Mouse (Mus musculus): ENCODE measurements around the gene Cdh5. TPM values are rescaled to one million over a fixed set of nuclear protein-coding genes. Genes with fewer than 3 reads are reported as not detected.

Cdh5 gene
- total RNA-seq, 4 experiments from 2014 or later, result 9.3 to 10.4 (median 9.7) TPM

- DNase-seq (ENCODE audit: low spot score in 2 of 2), result peak in 1 of 2 experiments; percentile 24
Observed at GRCm38 (mm10) chr8:104131414-104131975, 30.1 kb downstream of the Cdh5 start.

DNA sequence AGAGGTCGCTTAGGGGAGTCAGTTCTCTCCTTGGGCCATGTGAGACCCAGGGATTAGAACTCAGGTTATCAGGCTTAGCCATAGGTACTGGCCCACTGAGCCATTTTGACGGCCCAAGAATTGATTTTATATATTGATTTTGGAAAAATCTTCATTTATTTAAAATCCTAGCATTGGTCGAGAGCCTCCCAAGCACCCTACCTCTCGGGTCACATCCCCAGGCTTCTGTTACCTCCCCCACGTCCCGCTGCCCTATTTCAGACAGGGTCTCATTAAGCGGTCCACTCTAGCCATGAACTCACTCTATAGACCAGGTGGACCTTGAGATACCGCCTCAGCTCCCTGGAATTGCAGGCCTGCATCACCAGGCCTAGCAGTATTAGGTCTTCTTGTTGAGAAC is 33.1 kb downstream of the Cdh5 start:
- no peak for DNase-seq (ENCODE audit: low spot score in 2 of 2)

DNA sequence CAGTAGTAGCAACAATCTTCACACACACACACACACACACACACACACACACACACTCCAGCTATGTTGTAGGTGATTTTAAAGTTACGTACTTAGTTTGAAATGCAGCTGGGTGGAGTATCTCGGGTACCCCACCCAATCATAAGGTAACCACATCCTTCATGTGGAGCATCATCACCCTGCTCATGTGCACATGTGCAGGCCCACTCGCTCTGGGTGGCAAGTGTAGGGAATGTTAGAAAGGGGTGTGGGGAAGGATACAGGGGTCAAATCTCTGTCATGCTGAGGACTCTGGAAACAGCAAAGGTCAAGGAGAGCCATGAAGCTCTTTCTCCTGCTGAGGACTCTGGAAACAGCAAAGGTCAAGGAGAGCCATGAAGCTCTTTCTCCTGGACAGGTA is 34.9 kb downstream of the Cdh5 start:
- no peak for DNase-seq (ENCODE audit: low spot score in 2 of 2)

DNA sequence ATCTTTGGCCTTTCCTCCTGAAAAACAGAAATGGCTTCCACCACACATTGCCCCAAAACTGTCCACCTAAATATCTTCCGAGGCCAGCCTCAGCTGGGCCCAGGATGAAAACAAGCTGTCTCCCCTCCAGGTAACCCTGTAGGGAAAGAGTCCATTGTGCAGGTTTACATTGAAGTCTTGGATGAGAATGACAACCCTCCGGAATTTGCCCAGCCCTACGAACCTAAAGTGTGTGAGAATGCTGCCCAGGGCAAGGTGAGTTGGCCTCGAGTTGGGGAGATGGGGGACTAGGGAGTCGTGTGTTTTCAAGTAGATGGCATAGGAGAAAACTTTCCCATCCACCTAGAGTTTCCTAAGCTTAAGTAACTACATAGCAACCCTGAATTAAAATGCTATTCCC is 36.2 kb downstream of the Cdh5 start:
- no peak for DNase-seq (ENCODE audit: low spot score in 2 of 2)

DNA sequence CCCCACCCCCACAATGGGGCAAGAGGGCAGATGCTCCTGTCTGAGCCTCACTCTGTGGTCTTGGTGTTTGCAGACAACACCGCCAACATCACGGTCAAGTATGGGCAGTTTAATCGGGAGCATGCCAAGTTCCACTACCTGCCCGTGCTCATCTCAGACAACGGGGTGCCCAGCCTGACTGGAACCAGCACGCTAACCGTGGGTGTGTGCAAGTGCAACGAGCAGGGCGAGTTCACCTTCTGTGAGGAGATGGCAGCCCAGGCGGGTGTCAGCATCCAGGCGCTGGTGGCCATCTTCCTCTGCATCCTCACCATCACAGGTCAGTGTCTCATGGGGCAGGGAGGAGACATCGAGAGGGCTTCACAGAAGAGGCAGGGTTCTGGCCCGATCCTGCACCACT is 39.2 kb downstream of the Cdh5 start:
- no peak for DNase-seq (ENCODE audit: low spot score in 2 of 2)

DNA sequence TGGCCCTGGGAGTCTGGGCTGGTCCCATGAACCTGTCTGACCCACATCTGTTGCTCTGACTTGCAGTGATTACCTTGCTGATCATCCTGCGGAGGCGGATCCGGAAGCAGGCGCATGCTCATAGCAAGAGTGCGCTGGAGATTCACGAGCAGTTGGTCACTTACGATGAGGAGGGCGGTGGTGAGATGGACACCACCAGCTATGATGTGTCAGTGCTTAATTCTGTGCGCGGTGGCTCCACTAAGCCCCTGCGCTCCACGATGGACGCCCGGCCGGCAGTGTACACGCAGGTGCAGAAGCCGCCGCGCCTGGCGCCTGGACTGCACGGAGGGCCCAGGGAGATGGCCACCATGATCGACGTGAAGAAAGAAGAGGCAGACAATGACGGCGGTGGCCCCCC is 41.0 kb downstream of the Cdh5 start:
- DNase-seq (ENCODE audit: low spot score in 2 of 2), result no peak

DNA sequence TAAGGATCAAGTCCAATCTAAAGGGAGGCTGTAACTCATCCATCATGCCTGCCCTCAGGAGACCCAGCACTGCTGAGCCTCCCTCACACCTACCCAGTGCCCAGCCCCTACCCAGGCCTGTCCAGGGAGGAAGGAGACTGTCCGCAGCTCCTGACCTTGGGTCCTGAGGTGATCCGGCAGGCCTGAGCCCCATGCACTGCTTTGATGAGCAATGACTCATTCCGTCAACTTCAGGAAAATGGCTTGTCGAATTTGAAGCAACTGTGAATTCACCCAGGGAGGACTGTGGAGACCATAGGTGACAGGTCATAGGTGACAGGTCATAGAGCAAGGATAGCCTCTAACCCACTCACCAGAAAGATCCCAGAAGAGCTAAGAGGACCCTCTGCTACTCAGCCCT is 42.0 kb downstream of the Cdh5 start:
- DNase-seq (ENCODE audit: low spot score in 2 of 2), result no peak

DNA sequence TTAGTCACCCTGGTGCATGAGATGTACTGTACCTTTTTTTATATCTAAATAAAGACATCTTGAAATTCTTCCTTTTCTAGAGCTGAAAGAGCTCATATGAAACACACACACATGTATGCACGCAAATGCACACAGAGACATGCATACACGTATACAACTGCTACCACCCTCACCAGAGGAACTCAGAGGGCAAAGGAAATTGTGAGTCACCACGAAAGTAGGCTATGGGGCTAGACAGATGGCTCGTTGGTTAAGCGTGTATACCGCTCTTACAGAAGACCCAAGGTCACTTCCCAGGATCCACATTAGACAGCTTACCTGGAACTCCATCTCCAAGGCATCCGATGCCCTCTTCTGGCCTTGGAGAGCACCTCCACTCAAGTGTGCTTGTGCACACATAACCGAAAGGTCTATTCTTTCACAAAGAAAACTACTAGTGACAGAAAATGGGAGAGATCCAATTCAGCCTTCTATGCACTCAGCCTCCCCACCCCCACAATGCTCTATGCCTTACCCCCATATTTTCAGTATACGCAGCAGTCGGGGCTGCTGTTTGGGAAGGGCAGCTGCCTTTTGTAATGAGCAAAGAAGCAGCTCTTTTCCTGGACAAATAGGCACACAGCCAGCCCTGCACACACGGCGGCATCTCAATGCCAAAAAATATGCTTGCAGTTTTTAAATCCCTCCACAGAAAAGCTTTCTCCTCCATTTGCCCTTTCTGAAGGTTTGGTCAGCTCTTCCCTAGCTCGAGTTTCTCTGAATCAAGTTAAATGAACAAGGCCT is 43.2 kb downstream of the Cdh5 start:
- no peak for DNase-seq (ENCODE audit: low spot score in 2 of 2)

GRCm38 (mm10) chr8:104145981-104146689 is 44.7 kb downstream of the Cdh5 start:
- peak; percentile 56 to 89 for DNase-seq (ENCODE audit: low spot score in 2 of 2)

DNA sequence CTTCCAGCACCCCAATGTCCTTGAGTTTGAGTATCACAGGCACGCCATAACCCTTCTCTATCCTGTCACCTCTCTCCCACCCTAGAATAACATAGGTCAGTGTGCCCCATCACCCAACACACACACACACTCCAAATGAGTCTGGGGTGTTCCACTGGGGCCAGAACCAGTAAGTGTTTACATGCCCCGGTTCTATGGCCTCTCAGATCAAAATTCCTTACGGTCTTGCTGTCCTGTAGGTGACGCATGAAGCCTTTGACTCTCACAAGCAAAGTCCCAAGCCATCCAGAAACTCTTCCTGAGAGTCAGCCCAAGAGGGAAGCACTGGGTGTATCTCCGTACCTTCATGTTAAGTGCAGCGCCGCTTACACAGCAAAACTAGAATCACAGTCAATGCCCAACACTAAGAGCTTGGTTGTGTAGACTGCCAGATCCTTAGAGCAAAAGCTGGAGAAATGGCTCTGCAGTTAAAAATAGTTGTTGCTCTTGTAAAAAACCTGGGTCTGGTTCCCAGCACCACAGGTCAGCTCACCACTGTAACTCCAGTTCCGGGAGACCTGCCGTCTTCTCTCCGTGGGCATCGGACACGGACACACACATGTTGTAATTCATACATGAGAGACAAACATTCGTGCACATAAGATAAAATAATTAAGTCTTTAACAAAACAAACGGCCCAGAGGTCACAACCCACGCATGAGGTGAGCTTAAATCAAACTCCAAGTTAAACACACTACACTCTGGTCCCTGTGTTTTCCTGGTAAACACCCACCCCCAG is 45.5 kb downstream of the Cdh5 start:
- no peak for DNase-seq (ENCODE audit: low spot score in 2 of 2)

DNA sequence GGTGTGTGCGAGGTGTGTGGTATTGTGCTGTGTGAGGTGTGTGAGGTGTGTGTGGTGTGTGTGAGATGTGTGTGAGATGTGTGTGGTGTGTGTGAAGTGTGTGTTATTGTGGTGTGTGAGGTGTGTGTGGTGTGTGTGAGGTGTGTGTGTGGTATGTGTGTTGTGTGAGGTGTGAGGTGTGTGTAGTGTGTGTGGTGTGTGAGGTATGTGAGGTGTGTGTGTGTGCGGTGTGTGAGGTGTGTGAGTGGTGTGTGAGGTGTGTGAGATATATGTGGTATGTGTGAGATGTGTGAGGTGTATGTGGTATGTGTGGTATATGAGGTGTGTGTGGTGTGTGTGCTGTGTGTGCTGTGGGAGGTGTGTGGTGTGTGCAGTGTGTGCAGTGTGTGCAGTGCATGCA is 46.5 kb downstream of the Cdh5 start:
- no peak for DNase-seq (ENCODE audit: low spot score in 2 of 2)

GRCm38 (mm10) chr8:104160731-104161130 is 59.3 kb downstream of the Cdh5 start:
- DNase-seq (ENCODE audit: low spot score in 2 of 2), result no peak

DNA sequence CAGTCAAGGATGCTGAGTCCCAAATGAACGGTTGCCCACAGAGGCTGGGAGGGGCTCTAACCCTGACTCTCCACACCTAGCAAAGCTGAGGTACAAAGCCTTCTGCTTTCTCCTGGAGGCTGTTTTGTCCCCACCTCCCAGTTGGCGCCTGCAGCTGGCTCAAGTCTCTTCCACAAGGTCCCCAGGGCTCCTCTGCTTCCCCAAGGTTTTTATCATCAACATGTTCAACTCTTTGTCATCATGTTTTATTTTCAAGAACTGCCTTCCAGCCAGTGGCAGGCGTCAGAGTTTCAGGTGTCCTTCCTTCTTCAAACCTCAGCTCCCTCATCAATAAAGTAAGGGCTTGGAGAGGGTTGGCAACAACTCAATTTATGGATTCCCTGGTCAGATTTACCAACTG is 68.0 kb downstream of the Cdh5 start:
- DNase-seq (ENCODE audit: low spot score in 2 of 2), result no peak

DNA sequence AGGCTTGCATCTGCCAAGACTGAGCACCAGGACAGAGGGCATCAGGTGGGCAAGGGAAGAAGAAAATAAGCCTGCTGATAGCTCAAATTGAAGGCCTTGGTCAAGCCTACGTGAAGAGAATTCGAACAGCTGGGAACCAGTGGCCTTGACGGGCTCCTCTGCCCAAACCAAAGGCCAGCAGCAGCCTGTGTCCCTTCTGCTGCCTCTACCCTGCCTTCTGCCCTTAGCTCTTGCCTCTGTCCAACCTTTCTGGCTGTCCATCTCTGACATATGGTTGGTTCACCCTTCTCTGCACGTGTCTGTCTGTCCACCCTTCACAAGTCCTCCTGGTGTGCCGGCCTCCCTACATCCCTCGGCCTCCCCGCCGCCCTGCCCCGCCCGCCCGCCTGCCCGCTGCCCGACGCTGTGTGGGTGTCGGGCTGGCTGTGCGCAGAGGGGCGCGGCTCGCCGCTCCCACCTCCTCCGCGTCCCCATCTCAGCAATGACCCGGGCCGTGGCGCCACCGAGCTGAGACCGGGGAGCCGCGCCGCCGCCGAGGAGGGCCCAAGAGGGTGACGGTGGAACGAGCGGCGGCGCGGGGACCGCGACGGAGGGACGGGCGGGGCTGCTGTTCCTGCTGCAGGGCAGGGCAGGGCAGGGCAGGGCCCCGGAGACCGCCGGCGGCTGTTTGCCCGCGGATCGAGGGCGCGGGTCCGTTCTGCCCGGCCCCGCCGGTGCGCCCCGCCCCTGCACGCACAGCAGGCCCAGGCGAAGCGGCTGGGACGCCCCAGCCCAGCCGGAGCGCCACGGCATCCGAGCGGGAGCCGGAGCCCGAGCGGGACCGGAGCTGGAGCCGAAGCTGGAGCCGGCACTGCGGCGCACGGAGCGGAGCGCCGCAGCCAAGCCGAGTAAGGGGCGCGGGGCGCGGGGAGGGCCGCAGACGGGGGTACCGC is 69.0 kb downstream of the Cdh5 start, which contains the start of gene Bean1:
Gene Bean1 (plus strand): TSS at position 325 of the 932 bp plus-strand sequence.
- no peak for DNase-seq (ENCODE audit: low spot score in 2 of 2)

GRCm38 (mm10) chr8:104171050-104171620 is 69.7 kb downstream of the Cdh5 start:
- no peak for DNase-seq (ENCODE audit: low spot score in 2 of 2)

- DNase-seq (ENCODE audit: low spot score in 2 of 2), result no peak
Observed at GRCm38 (mm10) chr8:104172420-104172819, 71.0 kb downstream of the Cdh5 start.

DNA sequence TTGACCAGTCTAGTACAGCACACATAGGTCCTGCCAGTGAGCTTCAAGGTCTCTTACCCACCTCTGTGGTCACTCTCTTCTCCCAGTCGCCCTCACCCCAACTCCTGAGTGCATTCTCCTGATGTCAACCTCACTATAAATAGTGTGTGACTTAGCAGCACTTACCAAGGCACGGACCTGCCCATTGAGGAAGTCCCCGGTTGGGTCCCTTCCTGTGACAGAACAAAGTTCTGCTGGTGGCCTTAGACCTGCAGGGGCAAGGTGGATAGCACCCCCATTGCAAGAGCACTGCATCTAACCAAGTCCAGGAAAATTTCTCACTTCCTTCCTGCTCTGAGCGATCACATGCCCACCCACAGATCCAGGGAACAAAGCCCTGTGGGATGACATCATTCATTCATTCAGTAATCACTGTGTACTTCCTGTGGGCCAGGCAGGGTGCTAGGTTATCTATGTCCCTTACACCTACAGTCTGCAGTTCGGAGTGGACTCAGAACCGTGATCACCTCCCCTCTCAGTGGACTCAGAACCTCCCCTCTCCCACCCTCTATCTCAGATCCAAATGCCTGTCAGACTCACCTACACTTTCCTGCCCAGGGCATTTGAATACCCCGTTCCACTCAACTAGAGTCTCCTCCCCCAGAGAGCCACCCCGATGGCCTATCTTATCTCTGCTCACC is 74.6 kb downstream of the Cdh5 start:
- no peak for DNase-seq (ENCODE audit: low spot score in 2 of 2)

GRCm38 (mm10) chr8:104177054-104177453 is 75.6 kb downstream of the Cdh5 start:
- DNase-seq (ENCODE audit: low spot score in 2 of 2), result no peak

GRCm38 (mm10) chr8:104184905-104185304 is 83.5 kb downstream of the Cdh5 start:
- DNase-seq (ENCODE audit: low spot score in 2 of 2), result no peak

GRCm38 (mm10) chr8:104186827-104187226 is 85.4 kb downstream of the Cdh5 start:
- no peak for DNase-seq (ENCODE audit: low spot score in 2 of 2)

Data from layer of hippocampus, adult 8-10 months (tissue).